Mouse (Mus musculus) brain, embryonic 18.5 days (tissue): ENCODE measurements around the gene Asl.
A peak's percentile ranks its signal among the peaks of the same experiment; 100 is the strongest.
"Not testable (repeated sequence)": the region's sequence is repeated elsewhere in the genome, so short reads cannot be mapped to it uniquely, and the experiment has no call there.

Experiments
- DNase-seq: peaks from one replicate; pipeline ENCODE4 v3.0.0-alpha.2; 2012; ENCODE audit warnings: low read depth, low spot score

Asl gene

GRCm38 (mm10) chr5:130046100-130046499, 17.1 kb upstream of the Asl start:
- no peak for DNase-seq

- DNase-seq = no peak
Measured at GRCm38 (mm10) chr5:130044201-130044695, 15.2 kb upstream of the Asl start.

GRCm38 (mm10) chr5:130043741-130044140, 14.7 kb upstream of the Asl start:
- DNase-seq = no peak

- no peak for DNase-seq
Measured at GRCm38 (mm10) chr5:130041262-130041661, 12.2 kb upstream of the Asl start.

GRCm38 (mm10) chr5:130040797-130041196, 11.8 kb upstream of the Asl start:
- no peak for DNase-seq

GRCm38 (mm10) chr5:130037752-130038455, 8.9 kb upstream of the Asl start:
- no peak for DNase-seq

- not testable (repeated sequence) for DNase-seq
Measured at GRCm38 (mm10) chr5:130036300-130036699, 7.3 kb upstream of the Asl start.

GRCm38 (mm10) chr5:130033869-130034268, 4.8 kb upstream of the Asl start:
- no peak for DNase-seq

GRCm38 (mm10) chr5:130031410-130032390, 2.7 kb upstream of the Asl start:
- DNase-seq = no peak

GRCm38 (mm10) chr5:130027696-130028095, 1.4 kb downstream of the Asl start:
- no peak for DNase-seq

- DNase-seq = no peak
Measured at GRCm38 (mm10) chr5:130027134-130027533, 1.9 kb downstream of the Asl start.

GRCm38 (mm10) chr5:130023767-130024539, 5.1 kb downstream of the Asl start:
- peak; percentile 59 for DNase-seq

GRCm38 (mm10) chr5:130023067-130023766, 5.8 kb downstream of the Asl start:
- DNase-seq = no peak

- DNase-seq = no peak
Measured at GRCm38 (mm10) chr5:130022366-130022765, 6.7 kb downstream of the Asl start.

- no peak for DNase-seq
Measured at GRCm38 (mm10) chr5:130021361-130021966, 7.6 kb downstream of the Asl start.

- no peak for DNase-seq
Measured at GRCm38 (mm10) chr5:130019461-130019860, 9.6 kb downstream of the Asl start.

- no peak for DNase-seq
Measured at GRCm38 (mm10) chr5:130015104-130015503, 13.9 kb downstream of the Asl start.

GRCm38 (mm10) chr5:130010961-130011360, 18.1 kb downstream of the Asl start:
- DNase-seq = no peak

- no peak for DNase-seq
Measured at GRCm38 (mm10) chr5:130009784-130010183, 19.3 kb downstream of the Asl start.

GRCm38 (mm10) chr5:130008034-130008590, 20.9 kb downstream of the Asl start:
- no peak for DNase-seq
